Mouse (Mus musculus) limb, embryonic 10.5 days (tissue): ENCODE measurements around the gene Sdhb. TPM values are rescaled to one million over a fixed set of nuclear protein-coding genes. Genes with fewer than 3 reads are reported as not detected.

Experiments
- DNase-seq: peaks from one replicate; pipeline ENCODE4 v3.0.0-alpha.2; 2017; ENCODE audit warnings: low spot score
- H3K27ac ChIP-seq: fragments of 300-500 bp; sonication (generic); 2 replicates; pipeline ENCODE4 v1.5.1; 2016; ENCODE audit warnings: mild to moderate bottlenecking
- H3K27me3 ChIP-seq: fragments of 300-500 bp; sonication (generic); 2 replicates; pipeline ENCODE4 v1.6.1; 2016; ENCODE audit warnings: low read depth, mild to moderate bottlenecking; ENCODE audit not compliant: poor library complexity, severe bottlenecking
- H3K36me3 ChIP-seq: fragments of 300-500 bp; sonication (generic); 2 replicates; pipeline ENCODE4 v1.6.1; 2016; ENCODE audit warnings: mild to moderate bottlenecking, moderate library complexity
- H3K4me1 ChIP-seq: fragments of 300-500 bp; sonication (generic); 2 replicates; pipeline ENCODE4 v1.6.1; 2016
- H3K4me3 ChIP-seq: fragments of 300-500 bp; sonication (generic); 2 replicates; pipeline ENCODE4 v1.5.1; 2016; ENCODE audit warnings: mild to moderate bottlenecking, moderate library complexity
- H3K9me3 ChIP-seq: fragments of 300-500 bp; sonication (generic); replicated peaks from 2 replicates; pipeline ENCODE4 v1.6.1; 2016; ENCODE audit warnings: mild to moderate bottlenecking
- WGBS: fragments of 180-500 bp; shearing (Covaris S2); methylation state at CpG from one replicate; pipeline ENCODE4 v1.1.7; 2016; 5-methylcytosine and 5-hydroxymethylcytosine counted together
- polyA plus RNA-seq: library from polyadenylated mRNA; unstranded; fragments of >200 nt; fragmentation: Nextera tagmentation; extraction: Ambion mirVana; gene quantifications from 2 replicates; pipeline ENCODE4 v1.2.1, GENCODE M21; 2016

Sdhb gene
- polyA plus RNA-seq, 1 experiment from 2014 or later = 436 TPM

- peaks cover 66% of the 10 kb centered on the region for H3K36me3 ChIP-seq
Observed at GRCm38 (mm10) chr4:141011556-141012328, 50.7 kb downstream of the Sdhb start.

GRCm38 (mm10) chr4:141012558-141012957 lies 51.6 kb downstream of the Sdhb start:
- Histone ChIP-seq H3K9me3 (no peaks in the 10 kb centered on the region), H3K27ac (peak overlapping the region; percentile 96), H3K27me3 (no peaks in the 10 kb centered on the region), H3K4me3 (peak overlapping the region; percentile 77), H3K4me1 (peaks cover 61% of the 10 kb centered on the region), H3K36me3 (peaks cover 69% of the 10 kb centered on the region)
- no peak for DNase-seq
- 80% methylated on average over 10 of the region's 10 CpGs for WGBS

More at GRCm38 (mm10) chr4:141011556-141012328, 50.7 kb downstream of the Sdhb start:
- H3K4me1 ChIP-seq = peaks cover 53% of the 10 kb centered on the region
- peak overlapping the region; percentile 96 for H3K27ac ChIP-seq
- peak; percentile 60 for DNase-seq
- 47% methylated on average over 14 of the region's 14 CpGs for WGBS
- H3K4me3 ChIP-seq = peak overlapping the region; percentile 77
- no peaks in the 10 kb centered on the region for H3K9me3 ChIP-seq
- no peaks in the 10 kb centered on the region for H3K27me3 ChIP-seq

- no peak for DNase-seq
- WGBS = 79% methylated on average over 8 of the region's 8 CpGs
- no peaks in the 10 kb centered on the region for H3K9me3 ChIP-seq
- H3K27me3 ChIP-seq = no peaks in the 10 kb centered on the region
- H3K27ac ChIP-seq = no peak overlapping the region
- peaks cover 71% of the 10 kb centered on the region for H3K36me3 ChIP-seq
- H3K4me3 ChIP-seq = 0 out of 2 replicates have a peak overlapping the region, but pooled peaks have one; percentile 11
- peaks cover 74% of the 10 kb centered on the region for H3K4me1 ChIP-seq
Observed at GRCm38 (mm10) chr4:141014114-141014513, 53.1 kb downstream of the Sdhb start.

DNA sequence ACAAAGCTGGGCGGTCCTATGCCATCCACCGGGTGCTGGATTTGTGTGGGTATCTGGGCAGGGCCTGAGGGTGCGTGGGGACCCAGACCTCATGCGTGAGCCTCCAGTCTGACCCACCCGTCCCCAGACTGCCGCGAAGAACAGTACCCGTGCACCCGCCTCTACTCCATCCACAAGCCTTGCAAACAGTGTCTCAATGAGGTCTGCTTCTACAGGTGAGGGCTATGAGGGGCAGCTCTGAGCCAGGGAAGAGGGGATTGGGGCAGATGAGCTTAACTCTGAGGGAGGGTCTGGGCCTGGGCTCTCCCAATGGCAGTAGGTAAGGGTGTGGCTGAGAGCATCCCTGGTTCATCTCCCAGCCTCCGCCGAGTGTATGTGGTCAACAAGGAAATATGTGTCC lies 53.9 kb downstream of the Sdhb start:
- no peak overlapping the region for H3K4me3 ChIP-seq
- WGBS = 94% methylated on average over 11 of the region's 11 CpGs
- no peak overlapping the region for H3K27ac ChIP-seq
- no peaks in the 10 kb centered on the region for H3K9me3 ChIP-seq
- H3K36me3 ChIP-seq = peaks cover 77% of the 10 kb centered on the region
- H3K27me3 ChIP-seq = no peaks in the 10 kb centered on the region
- no peak for DNase-seq
- H3K4me1 ChIP-seq = peaks cover 75% of the 10 kb centered on the region

- peaks cover 81% of the 10 kb centered on the region for H3K36me3 ChIP-seq
- peaks cover 75% of the 10 kb centered on the region for H3K4me1 ChIP-seq
- no peak for DNase-seq
Observed at GRCm38 (mm10) chr4:141015356-141015755, 54.4 kb downstream of the Sdhb start.

GRCm38 (mm10) chr4:141016311-141016710 lies 55.3 kb downstream of the Sdhb start:
- Histone ChIP-seq H3K36me3 (peaks cover 81% of the 10 kb centered on the region), H3K27me3 (no peaks in the 10 kb centered on the region), H3K4me3 (no peak overlapping the region), H3K27ac (peak overlapping the region; percentile 48), H3K9me3 (no peaks in the 10 kb centered on the region), H3K4me1 (peaks cover 79% of the 10 kb centered on the region)
- no peak for DNase-seq
- 88% methylated on average over 9 of the region's 9 CpGs for WGBS

More at GRCm38 (mm10) chr4:141015356-141015755, 54.4 kb downstream of the Sdhb start:
- 85% methylated on average over 7 of the region's 7 CpGs for WGBS
- no peak overlapping the region for H3K27ac ChIP-seq
- H3K4me3 ChIP-seq = no peak overlapping the region
- H3K9me3 ChIP-seq = no peaks in the 10 kb centered on the region
- no peaks in the 10 kb centered on the region for H3K27me3 ChIP-seq

- H3K36me3 ChIP-seq = peaks cover 86% of the 10 kb centered on the region
- WGBS = 82% methylated on average over 29 of the region's 29 CpGs
- H3K27me3 ChIP-seq = no peaks in the 10 kb centered on the region
- H3K4me3 ChIP-seq = no peak overlapping the region
- no peak overlapping the region; the same call in 1 of the 2 replicates for H3K27ac ChIP-seq
- H3K4me1 ChIP-seq = peaks cover 74% of the 10 kb centered on the region
- DNase-seq = no peak
- no peaks in the 10 kb centered on the region for H3K9me3 ChIP-seq
Observed at GRCm38 (mm10) chr4:141017657-141018436, 56.8 kb downstream of the Sdhb start.

DNA sequence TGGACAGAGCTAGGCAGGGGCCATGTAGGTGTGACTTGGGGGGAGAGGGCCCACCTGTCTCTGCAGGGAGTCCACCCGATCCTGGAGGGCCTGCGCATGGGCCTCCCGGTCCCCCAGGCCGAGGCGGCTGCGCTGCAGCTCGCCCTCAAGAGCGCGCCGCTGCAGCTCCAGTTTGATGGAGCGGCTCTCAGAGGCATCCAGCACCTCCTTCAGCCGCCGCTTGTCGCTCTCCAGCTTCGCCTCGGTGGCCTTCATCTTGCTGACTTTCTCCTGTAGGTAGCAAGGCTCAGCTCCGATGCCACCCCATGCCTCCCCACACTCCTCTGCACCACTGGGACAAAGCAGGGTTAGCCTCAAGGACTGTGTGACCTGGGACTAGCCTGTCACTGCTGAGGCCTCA lies 59.2 kb downstream of the Sdhb start:
- no peak for DNase-seq
- H3K27ac ChIP-seq = peak overlapping the region; percentile 89
- peaks cover 59% of the 10 kb centered on the region for H3K4me1 ChIP-seq
- no peaks in the 10 kb centered on the region for H3K27me3 ChIP-seq
- H3K4me3 ChIP-seq = no peak overlapping the region
- no peaks in the 10 kb centered on the region for H3K9me3 ChIP-seq
- 90% methylated on average over 17 of the region's 17 CpGs for WGBS
- H3K36me3 ChIP-seq = peaks cover 84% of the 10 kb centered on the region

DNA sequence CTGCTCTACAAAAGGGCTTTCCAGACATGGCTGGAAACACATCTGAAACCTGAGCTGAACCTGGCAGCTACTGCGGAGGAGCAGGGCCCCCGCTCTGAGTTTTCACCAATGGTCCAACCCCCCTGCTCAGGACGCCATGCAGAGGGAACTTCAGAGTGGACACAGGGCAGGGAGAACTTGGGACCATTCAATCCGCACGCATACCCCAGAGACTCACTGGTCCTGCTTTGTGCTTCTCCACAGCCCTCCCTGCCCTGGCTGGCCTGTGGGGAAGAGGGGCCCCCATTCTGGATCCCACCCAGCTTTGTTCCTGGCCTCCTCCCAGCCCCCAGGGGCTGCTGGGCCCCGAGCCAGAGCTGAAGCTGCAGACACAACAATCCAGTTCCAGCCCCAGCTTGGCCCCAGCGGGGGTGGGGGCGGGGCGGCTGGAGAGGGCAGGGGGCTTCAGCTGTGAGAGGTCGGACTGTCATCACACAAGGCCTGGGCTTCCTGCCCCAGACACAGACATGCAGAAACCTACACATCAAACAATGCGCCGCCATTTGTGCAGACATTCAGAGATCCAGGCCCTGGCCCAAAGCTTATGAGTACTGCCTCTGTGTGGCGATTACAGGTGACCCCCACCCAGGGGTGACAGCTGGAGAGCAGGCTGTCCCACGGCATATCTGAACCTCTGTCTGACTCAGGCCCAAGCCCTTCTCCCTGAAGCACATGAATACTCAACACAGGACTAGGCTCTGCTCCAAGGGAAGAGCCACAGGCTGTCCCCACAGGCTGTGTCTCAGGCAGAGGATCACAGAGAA lies 60.0 kb downstream of the Sdhb start:
- Histone ChIP-seq H3K9me3 (no peaks in the 10 kb centered on the region), H3K36me3 (peaks cover 84% of the 10 kb centered on the region), H3K27me3 (no peaks in the 10 kb centered on the region), H3K4me1 (peaks cover 57% of the 10 kb centered on the region), H3K27ac (peak overlapping the region; percentile 89), H3K4me3 (peak overlapping the region; percentile 27)
- 39% methylated on average over 14 of the region's 14 CpGs for WGBS
- DNase-seq = peak; percentile 75

DNA sequence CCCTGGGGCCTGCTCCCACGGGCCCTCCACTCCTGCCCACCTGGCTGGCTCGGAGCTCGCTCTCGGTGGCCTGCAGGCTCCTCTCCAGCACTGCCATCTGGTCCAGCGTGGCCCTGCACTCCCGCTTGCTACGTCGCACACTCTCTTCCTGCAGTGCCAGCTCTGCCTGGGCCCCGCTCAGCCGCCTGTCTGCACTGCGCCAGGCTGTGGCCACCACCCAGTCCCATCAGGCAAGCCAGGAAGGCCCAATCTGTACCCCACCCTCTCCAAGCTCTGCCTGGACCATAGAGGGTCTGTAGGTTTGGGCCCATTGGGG lies 60.6 kb downstream of the Sdhb start:
- DNase-seq = no peak
- H3K27me3 ChIP-seq = no peaks in the 10 kb centered on the region
- 83% methylated on average over 11 of the region's 11 CpGs for WGBS
- H3K27ac ChIP-seq = peak overlapping the region; percentile 89
- peak overlapping the region; percentile 6; the same call in 1 of the 2 replicates for H3K4me3 ChIP-seq
- peaks cover 57% of the 10 kb centered on the region for H3K4me1 ChIP-seq
- no peaks in the 10 kb centered on the region for H3K9me3 ChIP-seq
- H3K36me3 ChIP-seq = peaks cover 84% of the 10 kb centered on the region

- Histone ChIP-seq H3K4me1 (peaks cover 35% of the 10 kb centered on the region), H3K27me3 (no peaks in the 10 kb centered on the region), H3K9me3 (no peaks in the 10 kb centered on the region), H3K27ac (no peak overlapping the region), H3K4me3 (no peak overlapping the region), H3K36me3 (peaks cover 82% of the 10 kb centered on the region)
- DNase-seq = no peak
- 84% methylated on average over 9 of the region's 9 CpGs for WGBS
Observed at GRCm38 (mm10) chr4:141024052-141024451, 63.0 kb downstream of the Sdhb start.

GRCm38 (mm10) chr4:141024992-141025391 lies 64.0 kb downstream of the Sdhb start:
- 71% methylated on average over 27 of the region's 27 CpGs for WGBS
- DNase-seq = no peak
- Histone ChIP-seq H3K9me3 (no peaks in the 10 kb centered on the region), H3K27ac (no peak overlapping the region), H3K27me3 (no peaks in the 10 kb centered on the region), H3K4me1 (peaks cover 28% of the 10 kb centered on the region), H3K4me3 (no peak overlapping the region), H3K36me3 (peaks cover 83% of the 10 kb centered on the region)
